Mouse (Mus musculus): Measurements from ENCODE around the gene 1700018B08Rik.

DNA sequence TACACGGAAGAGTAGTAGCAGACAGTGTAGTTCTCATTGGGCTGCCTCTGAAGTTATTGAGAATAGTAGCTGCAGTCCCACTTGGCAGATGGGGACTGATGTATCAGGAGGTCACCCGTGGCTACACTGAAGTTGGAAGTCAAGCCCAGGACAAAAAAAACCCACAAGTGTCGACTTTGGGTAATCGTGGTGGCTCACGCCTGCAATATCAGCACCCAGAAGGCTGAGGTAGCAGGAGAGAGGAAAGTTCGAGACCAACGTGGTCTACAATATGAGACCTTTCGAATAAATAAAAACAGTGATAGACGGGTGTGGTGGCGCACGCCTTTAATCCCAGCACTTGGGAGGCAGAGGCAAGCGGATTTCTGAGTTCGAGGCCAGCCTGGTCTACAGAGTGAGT, 40.6 kb upstream of the 1700018B08Rik start:
- TF ChIP-seq POLR2A (IDR thresholded peaks at IDR 0.05; ENCODE audit: insufficient read length, low read depth), result no peak
- no peak for TF ChIP-seq TCF3 (IDR thresholded peaks at IDR 0.05; ENCODE audit: insufficient read length, low read depth)
- no peak for TF ChIP-seq TCF12 (IDR thresholded peaks at IDR 0.05; ENCODE audit: insufficient read depth, poor library complexity, severe bottlenecking)
- TF ChIP-seq MYOG (IDR thresholded peaks at IDR 0.05; ENCODE audit: control insufficient read depth in 1 of 3, insufficient read depth in 1 of 3, insufficient read length in 2 of 3, low read depth in 2 of 3), result no peak
- TF ChIP-seq REST (IDR thresholded peaks at IDR 0.05; ENCODE audit: insufficient read depth, insufficient read length), result no peak
- TF ChIP-seq CEBPB (IDR thresholded peaks at IDR 0.05; ENCODE audit: insufficient read depth, poor library complexity, severe bottlenecking), result no peak
